Mouse (Mus musculus): ENCODE data around the gene Cit.

Gene Cit

DNA sequence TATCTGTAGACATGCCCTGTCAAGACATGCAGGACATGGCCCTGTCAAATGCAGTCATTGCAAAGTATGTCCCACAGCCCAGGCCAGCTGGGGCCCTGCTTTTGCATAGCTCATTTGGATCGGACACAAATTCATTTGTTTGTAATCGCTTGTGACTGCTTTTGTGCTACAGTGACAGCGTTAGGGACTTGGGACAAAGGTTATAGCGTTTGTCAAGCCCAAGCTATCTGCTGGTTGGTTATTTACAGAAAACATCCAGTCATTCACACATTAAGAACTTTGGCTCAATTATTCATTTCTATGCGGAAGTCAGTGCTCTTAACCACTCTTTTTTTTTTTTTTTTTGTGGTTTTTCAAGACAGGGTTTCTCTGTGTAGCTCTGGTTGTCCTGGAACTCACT lies 207.1 kb downstream of the Cit start:
- no peak for DNase-seq

DNA sequence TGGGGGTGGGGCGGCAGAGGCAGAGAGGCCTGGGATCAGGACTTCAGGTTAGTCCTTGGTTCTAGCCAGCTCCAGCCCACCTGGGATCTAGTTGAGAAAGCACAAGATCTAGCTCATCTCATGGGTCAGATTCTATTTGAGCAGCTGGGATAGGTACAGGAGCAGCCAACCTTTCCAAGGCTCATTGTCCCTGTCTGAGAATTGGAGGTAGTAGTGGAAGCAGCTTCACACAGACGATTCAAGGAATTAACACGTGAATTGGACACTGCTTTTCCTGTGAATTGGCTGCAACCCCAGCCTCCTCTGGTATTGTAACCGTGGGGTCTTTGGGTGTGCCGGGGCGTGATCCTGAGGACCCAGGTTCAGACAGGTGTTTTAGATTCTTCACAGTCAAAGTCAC lies 207.7 kb downstream of the Cit start:
- no peak for DNase-seq
